Mouse (Mus musculus): ENCODE results near the gene Npas1. TPM values are rescaled to one million over a fixed set of nuclear protein-coding genes. Genes with fewer than 3 reads are reported as not detected.

The Npas1 gene
- 1.8 and 2.0 TPM in 2 replicates for polyA plus RNA-seq (2016; fragmentation: Nextera tagmentation; extraction: Ambion mirVana)

- 90% methylated on average over 8 of the region's 8 CpGs for WGBS
- peaks cover 73% of the 10 kb centered on the region for H3K27me3 ChIP-seq
- peaks cover 21% of the 10 kb centered on the region for H3K4me1 ChIP-seq
- no peak for ATAC-seq (ENCODE audit: low FRiP score)
- H3K4me2 ChIP-seq, result peak within 1 kb of the TSS; percentile 51
- no peaks in the 10 kb centered on the region for H3K9me3 ChIP-seq
- no peak within 1 kb of the TSS for H3K27ac ChIP-seq
- H3K4me3 ChIP-seq (replicated peaks), result peak within 1 kb of the TSS; percentile 35
- no peak within 1 kb of the TSS; the same call in 1 of the 2 replicates for H3K9ac ChIP-seq
- no peaks in the 10 kb centered on the region for H3K36me3 ChIP-seq (replicated peaks)
Observed at GRCm38 (mm10) chr7:16477628-16478027, at the start of gene Npas1. Gene Npas1 (minus strand): TSS chr7:16477728.

- no peak for ATAC-seq (ENCODE audit: low FRiP score)
- Histone ChIP-seq H3K27ac (no peak overlapping the region), H3K36me3 (replicated peaks) (peaks cover 31% of the 10 kb centered on the region), H3K27me3 (no peaks in the 10 kb centered on the region), H3K4me2 (no peak overlapping the region), H3K9ac (no peak overlapping the region), H3K9me3 (no peaks in the 10 kb centered on the region), H3K4me1 (no peaks in the 10 kb centered on the region), H3K4me3 (replicated peaks) (no peak overlapping the region)
- 91% methylated on average over 2 of the region's 2 CpGs for WGBS
Observed at GRCm38 (mm10) chr7:16525995-16526394, 48.5 kb upstream of the Npas1 start.

GRCm38 (mm10) chr7:16525448-16525847, 47.9 kb upstream of the Npas1 start:
- no peak overlapping the region for H3K27ac ChIP-seq
- no peak overlapping the region for H3K4me2 ChIP-seq
- no peaks in the 10 kb centered on the region for H3K9me3 ChIP-seq
- no peak overlapping the region for H3K9ac ChIP-seq
- no peaks in the 10 kb centered on the region for H3K4me1 ChIP-seq
- H3K36me3 ChIP-seq (replicated peaks), result peaks cover 33% of the 10 kb centered on the region
- no peak for ATAC-seq (ENCODE audit: low FRiP score)
- H3K4me3 ChIP-seq (replicated peaks), result no peak overlapping the region
- H3K27me3 ChIP-seq, result no peaks in the 10 kb centered on the region
- 92% methylated on average over 3 of the region's 3 CpGs for WGBS

GRCm38 (mm10) chr7:16524308-16524707, 46.8 kb upstream of the Npas1 start:
- Histone ChIP-seq H3K27me3 (no peaks in the 10 kb centered on the region), H3K9ac (no peak overlapping the region), H3K4me2 (no peak overlapping the region), H3K36me3 (replicated peaks) (peaks cover 33% of the 10 kb centered on the region), H3K4me3 (replicated peaks) (no peak overlapping the region), H3K4me1 (no peaks in the 10 kb centered on the region), H3K9me3 (no peaks in the 10 kb centered on the region), H3K27ac (no peak overlapping the region)
- 87% methylated on average over 2 of the region's 2 CpGs for WGBS
- ATAC-seq (ENCODE audit: low FRiP score), result no peak

GRCm38 (mm10) chr7:16519310-16519709, 41.8 kb upstream of the Npas1 start:
- ATAC-seq (ENCODE audit: low FRiP score), result no peak
- no peaks in the 10 kb centered on the region for H3K9me3 ChIP-seq
- no peak overlapping the region for H3K9ac ChIP-seq
- H3K27me3 ChIP-seq, result no peaks in the 10 kb centered on the region
- 91% methylated on average over 2 of the region's 2 CpGs for WGBS
- peaks cover 28% of the 10 kb centered on the region for H3K36me3 ChIP-seq (replicated peaks)
- H3K4me1 ChIP-seq, result no peaks in the 10 kb centered on the region
- H3K4me3 ChIP-seq (replicated peaks), result no peak overlapping the region
- H3K4me2 ChIP-seq, result no peak overlapping the region
- no peak overlapping the region for H3K27ac ChIP-seq

- Histone ChIP-seq H3K4me1 (no peaks in the 10 kb centered on the region), H3K4me2 (no peak overlapping the region), H3K9ac (no peak overlapping the region), H3K27ac (no peak overlapping the region), H3K4me3 (replicated peaks) (no peak overlapping the region), H3K27me3 (no peaks in the 10 kb centered on the region), H3K9me3 (no peaks in the 10 kb centered on the region), H3K36me3 (replicated peaks) (peaks cover 27% of the 10 kb centered on the region)
- 86% methylated on average over 5 of the region's 5 CpGs for WGBS
- ATAC-seq (ENCODE audit: low FRiP score), result no peak
Observed at GRCm38 (mm10) chr7:16517198-16517597, 39.7 kb upstream of the Npas1 start.

- peaks cover 80% of the 10 kb centered on the region for H3K36me3 ChIP-seq (replicated peaks)
- no peaks in the 10 kb centered on the region for H3K27me3 ChIP-seq
- H3K4me3 ChIP-seq (replicated peaks), result no peak overlapping the region
- no peaks in the 10 kb centered on the region for H3K4me1 ChIP-seq
- H3K27ac ChIP-seq, result no peak overlapping the region
- H3K9ac ChIP-seq, result no peak overlapping the region
- 25% methylated on average over 3 of the region's 3 CpGs for WGBS
- no peak for ATAC-seq (ENCODE audit: low FRiP score)
- no peaks in the 10 kb centered on the region for H3K9me3 ChIP-seq
- H3K4me2 ChIP-seq, result no peak overlapping the region
Observed at GRCm38 (mm10) chr7:16507284-16507683, 29.8 kb upstream of the Npas1 start.

GRCm38 (mm10) chr7:16505226-16505593, 27.7 kb upstream of the Npas1 start:
- Histone ChIP-seq H3K4me2 (no peak overlapping the region), H3K27ac (no peak overlapping the region), H3K27me3 (no peaks in the 10 kb centered on the region), H3K4me3 (replicated peaks) (no peak overlapping the region), H3K9me3 (no peaks in the 10 kb centered on the region), H3K4me1 (no peaks in the 10 kb centered on the region), H3K9ac (no peak overlapping the region), H3K36me3 (replicated peaks) (peaks cover 75% of the 10 kb centered on the region)
- WGBS, result 85% methylated on average over 3 of the region's 3 CpGs
- no peak for ATAC-seq (ENCODE audit: low FRiP score)

GRCm38 (mm10) chr7:16504573-16505225, 27.2 kb upstream of the Npas1 start:
- Histone ChIP-seq H3K27ac (no peak overlapping the region), H3K36me3 (replicated peaks) (peaks cover 73% of the 10 kb centered on the region), H3K27me3 (no peaks in the 10 kb centered on the region), H3K4me3 (replicated peaks) (no peak overlapping the region), H3K9me3 (no peaks in the 10 kb centered on the region), H3K4me2 (no peak overlapping the region), H3K9ac (no peak overlapping the region), H3K4me1 (no peaks in the 10 kb centered on the region)
- no peak for ATAC-seq (ENCODE audit: low FRiP score)
- WGBS, result 80% methylated on average over 2 of the region's 2 CpGs

- Histone ChIP-seq H3K9ac (no peak overlapping the region), H3K4me3 (replicated peaks) (no peak overlapping the region), H3K4me2 (no peak overlapping the region), H3K27me3 (no peaks in the 10 kb centered on the region), H3K9me3 (no peaks in the 10 kb centered on the region), H3K4me1 (no peaks in the 10 kb centered on the region), H3K36me3 (replicated peaks) (peaks cover 86% of the 10 kb centered on the region), H3K27ac (no peak overlapping the region)
- ATAC-seq (ENCODE audit: low FRiP score), result no peak
- 95% methylated on average over 4 of the region's 4 CpGs for WGBS
Observed at GRCm38 (mm10) chr7:16501571-16501970, 24.0 kb upstream of the Npas1 start.

- no peak overlapping the region for H3K27ac ChIP-seq
- no peaks in the 10 kb centered on the region for H3K27me3 ChIP-seq
- H3K4me3 ChIP-seq (replicated peaks), result no peak overlapping the region
- no peak for ATAC-seq (ENCODE audit: low FRiP score)
- H3K4me1 ChIP-seq, result no peaks in the 10 kb centered on the region
- no peaks in the 10 kb centered on the region for H3K9me3 ChIP-seq
- WGBS, result 89% methylated on average over 6 of the region's 6 CpGs
- H3K36me3 ChIP-seq (replicated peaks), result peaks cover 84% of the 10 kb centered on the region
- no peak overlapping the region for H3K9ac ChIP-seq
- no peak overlapping the region for H3K4me2 ChIP-seq
Observed at GRCm38 (mm10) chr7:16499671-16500104, 22.2 kb upstream of the Npas1 start.

- H3K27me3 ChIP-seq, result no peaks in the 10 kb centered on the region
- no peak overlapping the region for H3K9ac ChIP-seq
- H3K4me2 ChIP-seq, result no peak overlapping the region
- no peak overlapping the region for H3K27ac ChIP-seq
- H3K4me3 ChIP-seq (replicated peaks), result no peak overlapping the region
- H3K36me3 ChIP-seq (replicated peaks), result peaks cover 55% of the 10 kb centered on the region
- H3K4me1 ChIP-seq, result no peaks in the 10 kb centered on the region
- H3K9me3 ChIP-seq, result no peaks in the 10 kb centered on the region
- ATAC-seq (ENCODE audit: low FRiP score), result no peak
- 93% methylated on average over 3 of the region's 3 CpGs for WGBS
Observed at GRCm38 (mm10) chr7:16496260-16496659, 18.7 kb upstream of the Npas1 start.

GRCm38 (mm10) chr7:16493361-16493760, 15.8 kb upstream of the Npas1 start:
- ATAC-seq (ENCODE audit: low FRiP score), result 0 out of 2 replicates have a peak, but pooled peaks have one; percentile 44
- H3K4me3 ChIP-seq (replicated peaks), result no peak overlapping the region
- H3K36me3 ChIP-seq (replicated peaks), result peaks cover 37% of the 10 kb centered on the region
- H3K9ac ChIP-seq, result no peak overlapping the region
- H3K4me2 ChIP-seq, result no peak overlapping the region
- H3K27ac ChIP-seq, result no peak overlapping the region
- H3K9me3 ChIP-seq, result no peaks in the 10 kb centered on the region
- WGBS, result 32% methylated on average over 2 of the region's 2 CpGs
- no peaks in the 10 kb centered on the region for H3K4me1 ChIP-seq
- 0 out of 2 replicates have a peak, but pooled peaks cover 3% of the 10 kb centered on the region for H3K27me3 ChIP-seq

All from forebrain, embryonic 12.5 days (tissue).